Comparison of ENCODE assay signal across 20 mouse cellular contexts in the genomic region with DNA sequence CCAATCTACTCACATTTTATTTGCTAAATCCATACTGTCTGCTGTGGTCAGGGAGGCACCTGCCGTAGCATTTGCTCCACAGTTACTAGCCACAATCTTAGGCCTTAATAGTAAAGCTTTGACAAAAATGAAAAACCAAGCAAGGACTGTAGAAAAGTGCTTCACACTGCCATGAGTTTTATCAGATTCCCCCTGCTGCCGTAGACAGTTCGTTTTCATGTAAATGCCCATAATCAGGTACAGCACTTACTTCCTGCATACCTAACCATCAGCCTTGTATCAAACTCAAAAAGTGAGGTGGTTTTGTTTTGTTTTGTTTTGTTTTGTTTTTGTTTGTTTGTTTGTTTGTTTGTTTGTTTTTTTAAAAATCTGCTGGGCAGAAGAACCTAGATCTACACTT.
DNase-seq lines count a peak whose midpoint lies in the region; TF ChIP-seq lines count a peak whose summit lies in the region.
"Had no signal": no experiment of that assay in that cellular context is flagged by ENCODE, and none has a peak within 500 bp of the region (broad histone marks: within the 10 kb centered on the region; RNA-seq: fewer than 3 reads in every experiment).

No protein-coding gene starts in this region.

- TF ChIP-seq POLR2A in MEL (IDR thresholded peaks at IDR 0.05; ENCODE audit: control insufficient read depth in 1 of 2, insufficient read depth in 1 of 2, low read depth in 1 of 2, low read length in 2 of 2, poor library complexity in 1 of 2), result no peak

- no peak for TF ChIP-seq CTCF in MEL (IDR thresholded peaks at IDR 0.05 in 2 of 3, conservative IDR thresholded peaks at IDR 0.05 in 1 of 3; ENCODE audit: control insufficient read depth in 1 of 3, insufficient read depth in 1 of 3, low read depth in 2 of 3, low read length in 3 of 3, poor library complexity in 1 of 3, severe bottlenecking in 1 of 3)

- H3K9ac ChIP-seq in MEL (ENCODE audit: control insufficient read depth, low read depth, low read length, poor library complexity, severe bottlenecking), result no peak overlapping the region

- intact Hi-C loops in gastrocnemius, postnatal 14 days (cut with DNase I; ENCODE audit: low total_unique reads), result no loop called here

- no peak overlapping the region for H3K4me3 ChIP-seq in heart, embryonic 10.5 days
- no peak overlapping the region for H3K4me3 ChIP-seq in MEL (ENCODE audit: control insufficient read depth in 1 of 2, insufficient read depth in 1 of 2, low read depth in 2 of 2, low read length in 2 of 2)
- no peak overlapping the region for H3K4me3 ChIP-seq in limb, embryonic 10.5 days

- no peak for TF ChIP-seq RAD21 in MEL (IDR thresholded peaks at IDR 0.05; ENCODE audit: low read depth, low read length)

- WGBS in heart, embryonic 10.5 days, result 86% methylated on average over 3 of the region's 3 CpGs
- 95% methylated on average over 3 of the region's 3 CpGs for WGBS in limb, embryonic 10.5 days

- peaks cover 5% of the 10 kb centered on the region; the same call in 1 of the 2 replicates for H3K36me3 ChIP-seq in heart, embryonic 10.5 days
- peaks cover 3 to 18% of the 10 kb centered on the region in 2 experiments for H3K36me3 ChIP-seq in MEL (ENCODE audit: control insufficient read depth in 1 of 2, insufficient read depth in 2 of 2, low read length in 2 of 2)
- H3K36me3 ChIP-seq in limb, embryonic 10.5 days, result peaks cover 7% of the 10 kb centered on the region; the same call in 1 of the 2 replicates

- H3K4me1 ChIP-seq in heart, embryonic 10.5 days, result peaks cover 13% of the 10 kb centered on the region
- H3K4me1 ChIP-seq in MEL (ENCODE audit: control insufficient read depth in 1 of 2, insufficient read depth in 2 of 2, low read length in 2 of 2), result peaks cover 10 to 11% of the 10 kb centered on the region in 2 experiments; a peak in 3 of 4 replicates
- 0 out of 2 replicates have a peak, but pooled peaks cover 4% of the 10 kb centered on the region for H3K4me1 ChIP-seq in limb, embryonic 10.5 days

- TF ChIP-seq EP300 in MEL (IDR thresholded peaks at IDR 0.05; ENCODE audit: low read depth in 1 of 2, low read length in 2 of 2), result peak; percentile 75 to 87

- no peaks in the 10 kb centered on the region for H3K9me3 ChIP-seq in heart, embryonic 10.5 days
- H3K9me3 ChIP-seq in MEL (replicated peaks; ENCODE audit: insufficient read depth, low read length), result no peaks in the 10 kb centered on the region
- H3K9me3 ChIP-seq in limb, embryonic 10.5 days (replicated peaks), result no peaks in the 10 kb centered on the region
- H3K9me3 ChIP-seq: G1E had no signal

- H3K27ac ChIP-seq in heart, embryonic 10.5 days, result no peak overlapping the region
- peak overlapping the region; percentile 36 for H3K27ac ChIP-seq in MEL (ENCODE audit: control insufficient read depth, low read depth, low read length)
- H3K27ac ChIP-seq in limb, embryonic 10.5 days, result no peak overlapping the region

- H3K79me2 ChIP-seq in MEL (ENCODE audit: control insufficient read depth, insufficient read depth, low read length, poor library complexity), result no peaks in the 10 kb centered on the region

- peak; percentile 14 for DNase-seq in heart, embryonic 10.5 days (ENCODE audit: low spot score)
- DNase-seq in heart, adult 18-20 months, result no peak
- DNase-seq in MEL (ENCODE audit: low read depth, low spot score) (peak; percentile 78), MEL-GATA-1-ER (ENCODE audit: extremely low read depth, low read depth) (peak; percentile 48)
- DNase-seq in limb, embryonic 10.5 days (ENCODE audit: low spot score), result no peak
- no peak for DNase-seq in gastrocnemius, postnatal 14 days
- DNase-seq: adrenal gland, adult 2 months; adrenal gland, adult 8-10 months; adrenal gland, postnatal 10 days; adrenal gland, postnatal 14 days; adrenal gland, postnatal 25 days; adrenal gland, postnatal 36 days; B cell, adult 2 months; cerebellum, adult 11 months; cerebellum, adult 18-20 months; cerebellum, adult 2 months; cerebellum, adult 8-10 months had no signal

- no peaks in the 10 kb centered on the region for H3K27me3 ChIP-seq in heart, embryonic 10.5 days (ENCODE audit: insufficient read depth, poor library complexity, severe bottlenecking)
- no peaks in the 10 kb centered on the region for H3K27me3 ChIP-seq in MEL (ENCODE audit: control insufficient read depth in 1 of 2, insufficient read depth in 2 of 2, low read length in 2 of 2)
- H3K27me3 ChIP-seq in limb, embryonic 10.5 days (ENCODE audit: low read depth, poor library complexity, severe bottlenecking), result no peaks in the 10 kb centered on the region
- H3K27me3 ChIP-seq: CH12.LX, Patski had no signal

TF ChIP-seq in MEL, 35 proteins besides CTCF, POLR2A, EP300 and RAD21:
- peak; percentile 78 for TF ChIP-seq TCF12 (IDR thresholded peaks at IDR 0.05; ENCODE audit: low read depth, low read length)
- no peak for TF ChIP-seq POLR2AphosphoS2 (IDR thresholded peaks at IDR 0.05; ENCODE audit: low read length)
- peak; percentile 69 for TF ChIP-seq TAL1 (IDR thresholded peaks at IDR 0.05; ENCODE audit: low read length)
- TF ChIP-seq MXI1 (IDR thresholded peaks at IDR 0.05; ENCODE audit: low read depth, low read length), result peak; percentile 49; the same call in 1 of the 2 replicates
- peak; percentile 56 for TF ChIP-seq RCOR1 (IDR thresholded peaks at IDR 0.05; ENCODE audit: low read depth, low read length)
- no peak for TF ChIP-seq NRF1 (IDR thresholded peaks at IDR 0.05; ENCODE audit: insufficient read depth, low read depth, low read length, poor library complexity, severe bottlenecking)
- no peak for TF ChIP-seq NELFE (IDR thresholded peaks at IDR 0.05; ENCODE audit: low read depth, low read length)
- TF ChIP-seq ZKSCAN1 (IDR thresholded peaks at IDR 0.05; ENCODE audit: low read depth, low read length), result no peak
- peak; percentile 85 for TF ChIP-seq GATA1 (IDR thresholded peaks at IDR 0.05; ENCODE audit: low read depth, low read length)
- no peak for TF ChIP-seq MAFK (IDR thresholded peaks at IDR 0.05; ENCODE audit: borderline replicate concordance, low read depth, low read length)
- no peak for TF ChIP-seq MYB (IDR thresholded peaks at IDR 0.05; ENCODE audit: low read depth, low read length)
- TF ChIP-seq BHLHE40 (IDR thresholded peaks at IDR 0.05; ENCODE audit: borderline replicate concordance, low read depth, low read length), result no peak

Comparison
In these comparisons a context has a peak if more than half of its experiments do, and no peak if none do; other contexts are left out.
1. DNase-seq: peak in heart, embryonic 10.5 days (single experiment), MEL (single experiment) and MEL-GATA-1-ER (single experiment); none in heart, adult 18-20 months (0 of 2), limb, embryonic 10.5 days (single experiment) and gastrocnemius, postnatal 14 days (single experiment).